Mouse (Mus musculus): Measurements from ENCODE around the gene Csrnp1.

GRCm38 (mm10) chr9:119948804-119949203 lies 35.7 kb downstream of the Csrnp1 start:
- TF ChIP-seq EP300 (IDR thresholded peaks at IDR 0.05; ENCODE audit: insufficient read depth, low read depth, low read length) (no peak), CTCF (IDR thresholded peaks at IDR 0.05) (no peak), POLR2A (IDR thresholded peaks at IDR 0.05; ENCODE audit: insufficient read depth, low read depth, low read length) (no peak)
